Mouse (Mus musculus) liver (tissue): ENCODE data around the gene Cacna1g.

ENCODE experiments used
- DNase-seq: peaks from one replicate; pipeline ENCODE4 v3.0.0-alpha.2; 2020; ENCODE audit warnings: mixed read lengths

The Cacna1g gene

GRCm38 (mm10) chr11:94473707-94474543 lies at the start of gene Cacna1g:
Gene Cacna1g, minus strand, starts transcription at chr11:94474198.
- peak; percentile 80 for DNase-seq

GRCm38 (mm10) chr11:94521219-94521843 lies 47.3 kb upstream of the Cacna1g start, which contains the start of gene Mycbpap:
Gene Mycbpap, minus strand, starts transcription at chr11:94521742.
- DNase-seq: peak; percentile 42

GRCm38 (mm10) chr11:94513452-94513851 lies 39.5 kb upstream of the Cacna1g start:
- no peak for DNase-seq

- DNase-seq: no peak
Measured at GRCm38 (mm10) chr11:94508976-94509375, 35.0 kb upstream of the Cacna1g start.

DNA sequence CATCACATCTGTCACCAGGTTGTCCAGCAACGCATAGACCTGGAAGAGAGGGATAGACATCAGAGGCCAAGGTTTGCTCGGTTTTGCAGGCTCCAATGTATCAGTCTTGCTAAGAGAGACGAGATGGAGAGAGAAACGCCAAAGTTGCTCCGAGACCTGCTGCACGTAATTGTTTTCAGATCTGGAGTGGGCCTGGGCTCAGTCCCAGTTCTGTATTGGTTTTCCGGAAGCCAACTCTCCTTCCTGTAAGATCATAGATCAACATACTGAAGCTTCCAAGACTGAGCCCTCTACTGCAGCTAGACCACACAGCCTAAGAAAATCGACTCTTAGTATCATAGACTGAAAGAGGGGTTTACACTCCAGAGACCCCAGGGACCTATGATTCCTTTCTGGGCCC lies 27.5 kb upstream of the Cacna1g start:
- DNase-seq: no peak

- DNase-seq: no peak
Measured at GRCm38 (mm10) chr11:94500362-94500761, 26.4 kb upstream of the Cacna1g start.

DNA sequence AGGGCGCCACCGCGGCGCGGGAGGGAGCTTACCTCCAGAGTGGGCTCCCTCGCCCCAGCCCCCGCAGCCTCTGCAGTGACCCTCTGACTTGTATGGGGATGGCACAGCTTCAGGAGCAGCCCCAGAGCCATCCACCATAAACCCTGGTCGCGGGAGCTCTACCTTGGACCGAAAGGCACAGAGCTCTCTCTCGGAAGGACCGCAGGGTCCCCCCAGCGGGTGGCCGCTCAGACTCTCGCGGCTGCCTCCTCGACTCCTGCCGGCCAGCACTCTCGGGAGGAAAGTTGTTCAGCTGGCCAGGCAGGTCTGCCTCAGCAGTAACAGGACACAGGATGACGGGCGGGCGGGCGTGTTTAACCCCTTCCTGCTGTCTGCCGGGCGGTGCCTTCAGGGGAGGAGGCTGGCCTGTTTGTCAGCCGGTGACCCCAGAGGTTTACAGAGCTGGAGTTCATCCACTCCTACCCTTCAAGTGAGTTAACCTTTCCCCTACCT lies 25.7 kb upstream of the Cacna1g start, which contains the start of gene Epn3:
Gene Epn3, minus strand, starts transcription at position 314 of the 492 bp plus-strand sequence.
- peak; percentile 27 for DNase-seq

GRCm38 (mm10) chr11:94499035-94499434 lies 25.0 kb upstream of the Cacna1g start:
- no peak for DNase-seq

DNA sequence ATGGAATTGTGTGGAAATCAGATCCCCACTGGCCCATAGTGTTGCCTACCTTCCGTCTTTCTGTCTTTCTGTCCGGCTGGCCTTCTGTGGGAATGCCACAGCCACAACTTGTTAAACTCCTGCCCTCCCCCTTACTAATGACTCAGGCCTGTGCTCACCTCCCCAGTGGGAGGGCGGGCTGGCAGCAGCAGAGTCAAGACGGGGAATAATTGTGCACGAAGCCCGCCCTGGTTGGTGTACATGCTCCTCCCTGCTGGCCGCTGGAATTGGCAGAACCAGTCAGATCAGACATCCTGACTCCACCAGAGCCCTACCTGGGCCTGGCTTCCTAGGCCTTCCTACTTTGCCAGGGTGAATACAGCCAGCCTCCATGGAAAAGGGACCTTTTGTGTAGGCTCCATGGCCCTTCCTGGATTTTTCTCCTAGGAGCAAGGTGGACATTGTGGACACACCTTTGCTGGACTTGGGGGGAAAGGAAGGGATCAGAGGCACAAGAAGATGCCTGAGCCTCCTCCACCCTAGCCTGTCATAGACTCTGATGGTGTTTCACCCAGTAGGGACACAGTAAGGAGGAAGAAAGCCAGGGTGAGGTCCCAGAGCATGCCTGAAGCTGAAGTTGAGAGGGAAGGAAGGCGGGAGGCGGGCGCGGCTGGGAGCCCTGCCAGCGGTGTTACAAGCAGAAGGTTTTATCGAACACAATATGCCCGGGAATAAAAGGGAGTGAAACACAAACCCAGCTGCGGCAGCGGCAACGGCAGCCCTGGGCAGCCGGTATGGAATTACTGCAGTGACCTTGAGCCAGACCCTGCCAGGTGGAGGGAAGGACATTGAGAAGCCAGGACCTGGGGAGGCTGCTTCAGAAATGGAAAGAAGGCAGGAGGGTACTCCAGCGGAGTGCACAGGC lies 24.3 kb upstream of the Cacna1g start:
- no peak for DNase-seq

DNA sequence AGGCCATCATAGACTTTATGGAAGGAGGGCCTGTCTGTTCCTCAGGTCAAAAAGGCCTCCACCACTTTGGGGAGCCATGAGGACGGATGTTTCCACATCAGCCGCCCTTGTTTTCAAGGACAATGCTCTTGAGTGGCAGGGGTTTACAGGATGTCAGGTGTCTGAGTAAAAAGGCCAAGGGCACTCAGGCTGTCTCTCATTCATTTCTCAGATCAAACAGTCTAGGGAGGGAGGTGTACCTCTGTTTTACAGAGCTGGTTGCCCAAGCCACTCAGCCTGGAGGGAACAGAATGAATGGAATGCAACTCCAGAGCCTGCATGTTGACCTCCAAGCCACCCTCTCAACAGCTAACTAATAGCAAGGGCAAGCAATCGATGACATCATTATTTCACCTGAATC lies 21.4 kb upstream of the Cacna1g start:
- no peak for DNase-seq

DNA sequence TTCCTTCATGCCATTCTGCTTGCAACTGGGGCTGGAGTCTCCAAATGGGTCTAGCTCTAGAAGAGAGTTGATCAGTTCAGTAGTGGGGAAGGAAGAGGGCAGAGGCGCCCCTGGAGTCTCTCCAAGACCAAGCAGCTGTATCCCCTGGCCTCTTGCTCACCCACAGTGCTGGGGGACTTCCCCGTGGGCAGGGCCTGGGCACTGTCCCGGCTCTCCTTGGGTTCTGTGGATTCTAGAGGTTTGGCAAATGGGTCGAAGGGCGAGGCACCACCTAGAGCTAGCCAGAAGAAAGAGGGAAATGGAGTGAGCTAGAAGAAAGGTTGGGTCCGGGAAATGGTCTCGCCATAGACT lies 17.7 kb upstream of the Cacna1g start:
- no peak for DNase-seq

DNA sequence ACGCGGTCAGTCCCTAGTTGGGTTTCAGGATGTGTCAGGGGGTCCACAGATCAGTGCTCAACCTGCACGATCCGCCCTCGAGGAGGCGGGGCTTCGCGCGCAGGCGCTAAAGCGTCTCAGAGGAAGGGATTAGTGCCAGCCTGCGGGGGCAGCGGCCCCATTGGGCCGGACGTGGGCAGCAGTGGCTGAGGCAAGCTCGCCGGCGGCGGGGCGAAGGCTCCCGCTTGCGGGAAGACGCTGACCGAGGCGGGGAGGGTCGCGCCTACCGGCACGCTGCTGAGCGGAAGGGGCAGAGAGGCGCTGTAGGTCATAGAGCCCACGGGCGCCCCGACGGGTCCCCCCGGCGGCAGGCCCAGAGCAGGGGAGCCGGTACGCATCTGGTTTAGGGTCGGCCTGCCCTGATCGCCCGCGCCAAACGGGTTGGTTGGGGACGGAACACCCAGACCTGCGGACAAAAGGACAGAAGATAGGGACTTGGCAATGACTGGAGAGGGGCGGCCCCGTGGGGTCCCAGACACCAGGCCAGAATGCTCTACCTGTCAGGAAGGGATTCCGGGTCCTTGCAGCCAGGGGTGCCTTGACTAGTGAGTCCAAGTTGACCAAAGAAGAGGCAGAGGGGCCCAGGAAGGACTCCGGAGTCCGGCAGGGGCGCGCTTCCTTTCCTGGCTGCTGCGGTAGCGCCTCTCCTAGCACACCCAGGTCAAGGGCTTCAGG lies 17.2 kb upstream of the Cacna1g start:
- peak; percentile 47 for DNase-seq

DNA sequence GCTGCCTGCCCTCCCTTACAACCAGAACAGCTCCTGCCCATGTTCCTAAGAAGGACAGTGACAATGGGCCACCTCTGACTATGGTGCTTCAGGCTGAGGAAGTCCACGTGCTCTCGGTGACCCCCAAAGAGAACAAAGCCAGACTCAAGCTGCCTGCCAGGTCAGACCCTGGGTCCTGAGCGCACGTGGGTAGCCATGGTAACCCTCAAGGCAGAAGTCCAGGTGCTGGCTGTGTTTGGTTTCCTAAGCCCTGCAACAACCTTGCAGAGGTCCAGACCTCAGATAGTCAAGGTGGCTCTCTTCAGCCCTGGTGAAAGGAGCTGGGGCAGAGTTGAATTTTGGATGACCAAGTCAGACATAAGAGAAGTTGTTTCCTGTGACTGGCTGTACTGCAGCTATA lies 15.7 kb upstream of the Cacna1g start:
- no peak for DNase-seq

- no peak for DNase-seq
Measured at GRCm38 (mm10) chr11:94488767-94489533, 15.0 kb upstream of the Cacna1g start.

- peak; percentile 78 for DNase-seq
Measured at GRCm38 (mm10) chr11:94486001-94486400, 12.0 kb upstream of the Cacna1g start, which contains the start of gene Spata20. Gene Spata20, minus strand, starts transcription at chr11:94486179.

- DNase-seq: no peak
Measured at GRCm38 (mm10) chr11:94485223-94485622, 11.2 kb upstream of the Cacna1g start.

DNA sequence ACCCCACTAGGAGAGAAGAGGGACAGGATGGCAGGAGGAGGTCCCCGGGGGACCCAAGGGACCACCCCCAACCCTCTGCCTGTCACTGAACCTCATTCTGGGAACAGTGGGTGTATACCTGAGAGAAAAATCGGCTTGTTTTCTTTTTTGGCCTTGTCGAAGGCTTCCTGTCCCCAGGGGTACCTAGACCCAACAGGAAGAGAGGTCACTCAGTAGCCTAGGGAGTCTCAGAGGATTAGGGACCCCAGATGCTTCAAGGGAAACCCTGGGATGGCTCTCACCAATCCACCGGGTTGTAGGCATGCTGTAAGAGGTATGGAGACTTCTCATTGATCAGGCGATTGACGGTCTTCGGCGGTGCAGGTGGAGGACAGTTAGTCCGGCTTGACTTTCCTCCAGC lies 10.6 kb upstream of the Cacna1g start:
- DNase-seq: no peak

DNA sequence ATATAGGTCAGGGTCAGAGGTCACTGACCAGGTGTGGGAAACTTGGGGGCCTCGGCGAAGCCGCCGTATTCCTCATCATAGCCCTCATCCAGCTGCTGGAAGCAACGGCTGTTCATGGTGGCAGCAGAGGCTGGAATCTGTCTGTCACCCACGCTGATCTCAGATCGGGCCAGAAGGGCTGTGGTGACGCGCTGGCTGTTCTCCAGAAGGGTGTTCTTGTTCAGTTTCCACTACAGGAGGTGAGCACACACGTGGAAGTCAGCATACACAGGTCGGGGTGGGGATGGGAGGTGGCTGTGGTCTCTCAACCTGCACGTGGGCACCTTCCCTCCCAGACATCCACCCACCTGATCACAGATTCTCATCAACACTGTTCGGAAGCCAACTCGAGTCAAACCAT lies 9.9 kb upstream of the Cacna1g start:
- no peak for DNase-seq

GRCm38 (mm10) chr11:94483436-94483835 lies 9.4 kb upstream of the Cacna1g start:
- no peak for DNase-seq

- no peak for DNase-seq
Measured at GRCm38 (mm10) chr11:94482738-94483137, 8.7 kb upstream of the Cacna1g start.

- DNase-seq: no peak
Measured at GRCm38 (mm10) chr11:94481963-94482362, 8.0 kb upstream of the Cacna1g start.
